Mouse (Mus musculus): Measurements from ENCODE around the gene Nabp1.

The Nabp1 gene

DNA sequence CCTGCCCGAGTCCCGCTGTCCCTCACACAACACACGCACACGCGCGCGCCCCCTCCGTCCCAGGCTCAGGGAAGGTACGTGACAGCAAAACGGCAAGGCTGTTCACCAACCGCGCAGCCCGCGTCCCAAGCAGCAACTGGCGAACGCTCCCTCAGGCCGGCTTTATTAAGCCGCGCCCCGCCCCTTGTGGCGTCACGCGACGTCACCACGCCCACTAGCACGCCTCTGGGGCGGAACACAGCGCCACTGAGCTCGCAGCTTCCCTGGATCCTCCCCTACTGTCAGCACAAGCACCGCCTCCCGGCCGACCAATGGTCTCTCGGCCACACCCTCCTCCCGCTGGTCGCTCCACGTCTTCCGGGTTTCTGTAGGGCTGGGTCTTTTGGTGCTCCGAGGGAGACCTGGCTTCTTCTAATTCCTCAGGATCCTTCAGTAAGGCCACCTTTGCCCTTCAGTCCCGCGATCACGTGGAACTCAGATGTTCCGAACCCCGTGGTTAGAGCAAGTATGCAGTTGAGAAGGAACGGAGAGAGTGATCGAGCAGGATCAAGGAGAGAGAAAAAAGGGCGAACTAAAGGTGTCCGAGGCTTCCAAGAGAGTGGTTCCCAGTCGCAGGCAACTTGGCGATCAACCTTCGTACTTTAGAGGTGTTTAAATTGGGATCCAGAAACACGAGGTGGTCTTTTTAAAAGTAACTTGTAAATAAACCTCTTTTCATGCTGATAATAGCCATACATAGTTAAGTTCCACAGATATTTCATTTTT is at the start of gene Nabp1:
TSS of gene Nabp1 (minus strand) at position 164 of the 765 bp plus-strand sequence.
- peak; percentile 98 to 99 for DNase-seq

DNA sequence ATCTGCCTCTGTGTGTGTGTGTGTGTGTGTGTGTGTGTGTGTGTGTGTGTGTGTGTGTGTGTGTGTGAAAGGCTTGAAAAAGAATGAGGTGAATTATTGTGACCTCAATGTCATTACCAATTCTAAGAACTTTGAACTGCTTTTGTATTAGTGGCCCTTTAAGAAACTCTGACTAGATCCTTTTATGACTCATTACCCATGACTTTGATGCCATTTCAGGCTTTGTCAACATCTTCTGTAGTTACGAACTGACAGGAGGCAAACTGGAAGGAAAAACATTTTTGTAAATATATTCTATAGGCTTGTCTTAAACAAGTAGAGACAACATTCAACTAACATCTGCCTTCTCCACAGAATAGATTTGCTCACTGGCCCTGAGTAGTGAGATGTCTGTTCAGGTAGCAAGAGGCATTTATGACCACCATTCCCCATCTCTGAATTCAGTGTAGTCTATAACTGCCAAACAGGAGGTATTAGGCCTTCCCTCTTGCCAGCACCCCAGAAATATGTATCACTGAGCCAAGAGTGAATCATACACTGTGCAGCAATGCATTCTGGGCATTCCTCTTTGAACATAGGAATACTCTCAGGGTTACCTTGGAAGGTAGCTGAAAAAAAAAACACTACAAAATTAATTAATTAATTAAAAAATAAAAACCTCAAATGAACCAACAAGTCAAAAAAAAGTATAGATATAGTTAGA is 47.5 kb upstream of the Nabp1 start:
- no peak for DNase-seq

- DNase-seq, result no peak
Observed at GRCm38 (mm10) chr1:51521651-51522050, 43.4 kb upstream of the Nabp1 start.

DNA sequence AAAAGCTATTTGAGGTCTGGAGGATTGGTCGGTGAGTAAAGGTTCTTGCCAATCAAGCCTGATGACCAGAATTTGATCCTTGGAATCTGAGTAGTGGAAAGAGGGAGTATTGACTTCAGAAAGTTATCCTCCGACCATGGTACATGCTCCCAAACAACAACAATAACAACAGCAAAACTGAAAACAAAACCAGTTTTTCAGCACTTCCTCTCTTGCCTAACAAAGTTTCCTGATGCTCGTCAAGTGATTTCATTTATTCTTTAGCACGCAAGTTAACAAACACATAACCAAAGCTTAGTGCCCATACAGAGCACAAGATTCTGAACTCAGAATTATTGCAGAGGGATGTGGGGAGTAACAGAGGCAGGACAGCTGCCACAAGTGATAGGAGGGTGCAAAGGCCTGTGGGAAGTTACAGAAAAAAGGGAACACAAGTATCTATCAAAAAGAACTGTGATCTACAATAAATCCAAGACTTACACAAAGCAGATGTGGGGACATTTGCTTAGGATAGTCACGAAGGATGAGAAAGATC is 42.1 kb upstream of the Nabp1 start:
- DNase-seq, result no peak

DNA sequence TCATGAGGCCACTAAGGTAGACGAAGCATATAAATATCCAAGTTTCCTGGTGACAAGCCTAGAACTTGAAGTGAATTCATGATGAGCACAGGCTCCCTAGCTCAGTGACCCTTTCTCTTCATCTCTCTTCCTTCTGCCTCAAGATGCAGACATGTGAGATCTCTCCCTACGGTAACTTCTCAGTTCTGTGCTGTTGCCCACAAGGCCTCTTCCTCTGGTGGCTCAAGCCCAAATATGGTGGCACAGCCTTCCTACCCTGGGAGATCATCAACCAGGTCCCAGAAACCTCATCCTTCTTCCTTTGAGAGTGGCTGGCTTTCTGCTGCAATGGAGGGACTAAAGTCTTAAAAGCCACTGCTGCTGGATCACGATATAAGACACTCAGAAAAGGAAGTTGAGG is 40.9 kb upstream of the Nabp1 start:
- DNase-seq, result no peak

GRCm38 (mm10) chr1:51515625-51516024 is 37.4 kb upstream of the Nabp1 start:
- no peak for DNase-seq

GRCm38 (mm10) chr1:51515041-51515440 is 36.8 kb upstream of the Nabp1 start:
- DNase-seq, result no peak

GRCm38 (mm10) chr1:51514379-51514778 is 36.2 kb upstream of the Nabp1 start:
- no peak for DNase-seq

DNA sequence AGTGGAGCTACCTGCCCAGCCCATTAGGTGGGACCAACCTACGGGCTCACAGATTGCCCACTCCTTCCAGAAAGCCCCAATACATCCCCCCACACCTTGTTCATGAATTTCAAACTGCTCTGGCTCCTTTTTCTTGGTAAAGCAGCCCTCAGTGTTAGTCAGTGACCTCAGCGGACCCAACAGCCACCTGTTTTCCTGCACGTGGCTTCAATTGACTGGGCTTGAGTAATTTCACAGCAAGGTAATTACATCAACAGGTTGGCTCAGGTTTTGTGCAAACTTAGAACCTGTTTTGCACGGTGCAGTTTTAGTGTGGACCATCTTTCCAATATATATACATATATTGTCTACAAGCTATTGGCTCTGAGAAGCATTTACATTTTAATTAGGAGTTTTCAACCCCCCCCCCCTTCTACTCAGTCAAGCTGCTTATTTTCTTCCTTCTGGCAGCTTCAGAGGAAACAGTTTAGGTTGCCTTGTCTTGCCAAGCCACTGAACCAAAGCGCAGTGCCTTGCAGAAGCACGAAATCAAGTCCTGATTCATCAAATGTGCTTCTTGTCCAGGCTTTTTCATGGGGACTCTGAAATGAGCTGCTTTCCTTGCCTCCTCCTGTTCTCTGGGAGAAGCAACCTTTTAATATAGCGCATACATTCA is 35.0 kb upstream of the Nabp1 start:
- DNase-seq, result no peak

DNA sequence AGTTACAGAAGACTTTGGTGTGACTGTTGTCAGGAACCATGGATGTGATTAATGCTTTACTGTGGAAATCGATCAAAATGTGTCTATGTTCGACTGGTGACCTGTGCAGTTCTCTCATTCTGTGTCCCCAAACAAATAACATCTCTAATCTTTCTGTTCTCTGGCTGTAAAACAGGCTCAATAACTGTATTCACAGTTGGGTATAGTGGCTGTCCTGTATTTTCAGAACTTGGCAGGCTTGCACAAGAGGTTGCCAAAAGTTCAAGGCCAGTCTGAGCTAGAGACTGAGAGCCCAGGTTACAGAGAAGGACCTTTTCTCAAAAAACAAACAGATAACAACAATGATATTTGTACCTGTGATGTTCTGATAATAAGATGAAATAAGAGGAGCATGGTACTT is 34.1 kb upstream of the Nabp1 start:
- DNase-seq, result no peak

GRCm38 (mm10) chr1:51509776-51510175 is 31.6 kb upstream of the Nabp1 start:
- DNase-seq, result no peak

DNA sequence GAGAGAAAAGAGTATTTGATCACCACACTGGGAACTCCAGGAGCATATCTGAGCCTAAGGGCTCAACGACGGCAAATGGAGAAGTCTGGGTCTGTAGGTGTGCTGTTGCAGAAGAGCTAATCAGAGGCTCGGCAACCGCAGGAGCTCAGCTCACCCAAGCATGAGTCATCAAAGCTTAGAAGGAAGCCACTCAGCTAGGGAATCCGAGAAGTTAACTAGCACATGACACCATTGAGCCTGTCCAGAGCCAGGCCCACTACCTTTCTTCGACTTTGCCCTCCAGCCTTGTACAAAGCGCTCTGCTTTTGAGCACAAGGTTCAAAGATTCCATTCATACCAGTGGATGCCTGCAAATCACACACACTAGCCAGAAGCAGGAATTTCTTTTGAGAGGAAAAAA is 30.9 kb upstream of the Nabp1 start:
- DNase-seq, result peak; percentile 11 to 22

- no peak for DNase-seq
Observed at GRCm38 (mm10) chr1:51508543-51508942, 30.3 kb upstream of the Nabp1 start.

DNA sequence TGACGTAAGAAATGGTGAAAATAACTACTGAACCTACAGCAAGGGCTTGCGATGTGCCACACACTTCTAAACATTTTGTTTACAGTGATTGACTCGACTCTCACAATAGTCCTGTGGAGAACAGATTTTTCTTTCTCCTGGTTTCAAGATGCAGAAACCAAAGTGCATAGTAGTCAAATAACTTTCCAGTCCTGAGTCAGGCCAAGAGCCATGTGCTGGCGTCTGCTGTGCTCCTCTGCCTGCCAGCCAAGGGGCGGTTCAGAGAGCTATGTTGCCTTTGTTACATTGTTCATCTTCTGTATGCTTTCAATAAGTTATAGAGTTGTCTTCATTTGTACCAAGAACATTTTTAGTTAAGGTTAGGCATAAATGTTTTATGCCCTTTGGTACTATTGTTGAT is 29.2 kb upstream of the Nabp1 start:
- DNase-seq, result no peak

GRCm38 (mm10) chr1:51506236-51506635 is 28.0 kb upstream of the Nabp1 start:
- DNase-seq, result no peak

DNA sequence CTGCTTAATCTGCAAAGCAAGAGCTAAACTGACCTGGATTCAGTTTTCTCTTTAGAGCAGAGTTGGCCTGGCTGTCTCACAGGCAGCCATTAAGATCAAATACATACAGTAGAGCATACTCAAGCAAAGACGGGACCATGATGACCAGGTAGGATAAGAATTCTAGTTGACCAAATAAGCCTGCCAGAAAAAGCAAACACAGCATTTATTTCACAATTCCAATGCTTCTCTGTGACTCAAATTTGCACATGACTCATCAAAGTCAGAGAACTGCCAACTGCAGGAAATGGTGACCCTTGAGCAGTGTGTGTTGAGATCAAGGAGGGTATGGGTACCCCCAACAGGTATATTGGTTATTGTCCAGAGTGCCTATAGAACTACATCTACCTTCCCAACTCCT is 27.4 kb upstream of the Nabp1 start:
- DNase-seq, result no peak

DNA sequence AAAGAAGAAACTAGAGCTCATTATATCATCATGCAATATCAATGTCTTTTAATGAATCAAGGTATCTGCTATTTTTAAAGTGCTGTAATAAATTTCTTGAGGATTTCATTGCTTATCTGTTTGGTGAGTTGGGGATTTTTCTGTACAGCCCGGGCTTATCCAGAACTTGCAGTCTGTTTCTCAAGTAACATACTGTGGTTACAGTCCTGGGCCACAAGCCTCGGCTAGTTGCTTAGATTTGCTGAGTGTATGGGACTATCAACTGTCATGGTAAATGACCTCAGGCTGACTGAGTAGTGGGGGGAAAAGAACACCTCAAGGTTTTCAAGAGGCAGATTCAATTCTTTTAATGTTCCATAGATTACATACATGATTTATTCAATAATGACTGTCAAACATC is 24.8 kb upstream of the Nabp1 start:
- no peak for DNase-seq

- DNase-seq, result no peak
Observed at GRCm38 (mm10) chr1:51502353-51502752, 24.1 kb upstream of the Nabp1 start.

DNA sequence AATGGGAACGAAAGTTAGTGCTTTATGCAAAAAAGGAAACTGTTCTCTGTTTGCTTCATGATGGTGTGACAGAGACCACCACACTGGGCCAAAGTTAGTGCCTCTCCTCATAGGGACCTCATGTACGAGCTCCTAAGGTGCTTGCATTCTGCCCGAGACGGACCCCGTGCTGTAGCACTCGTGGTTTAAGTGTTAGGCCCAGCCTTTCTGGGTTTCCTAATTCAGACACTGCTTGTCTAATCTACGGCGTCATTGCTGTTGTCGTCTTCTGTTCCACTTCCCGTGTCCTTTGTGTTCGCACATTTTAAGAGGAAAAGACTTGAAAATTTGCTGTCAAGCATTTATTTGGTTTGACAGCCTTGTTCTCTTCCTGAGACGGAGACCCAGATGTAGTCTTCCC is 23.0 kb upstream of the Nabp1 start:
- DNase-seq, result no peak

DNA sequence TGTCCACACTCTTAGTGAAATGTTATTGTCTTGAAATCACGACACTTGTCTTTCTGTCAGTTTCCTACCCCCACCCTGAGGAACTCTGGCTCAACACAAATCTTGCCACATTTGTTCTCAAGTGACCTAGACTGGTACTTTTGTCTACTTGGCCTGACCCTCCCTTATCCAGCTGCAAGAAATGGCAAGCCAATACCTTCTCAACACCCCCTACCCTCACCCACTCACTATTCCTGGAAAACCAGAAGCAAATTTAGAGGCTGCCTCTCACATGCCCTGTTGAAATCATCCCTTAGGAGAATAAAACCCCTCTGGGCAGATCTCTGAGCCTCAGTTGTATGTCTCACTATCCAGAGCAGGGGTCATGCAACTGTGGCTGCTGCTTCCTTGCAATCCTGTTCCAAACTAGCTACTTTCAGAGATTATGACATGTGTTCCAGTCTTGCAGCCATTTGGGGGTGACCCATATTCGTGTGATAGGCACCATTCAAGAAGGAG is 20.4 kb upstream of the Nabp1 start:
- no peak for DNase-seq

DNA sequence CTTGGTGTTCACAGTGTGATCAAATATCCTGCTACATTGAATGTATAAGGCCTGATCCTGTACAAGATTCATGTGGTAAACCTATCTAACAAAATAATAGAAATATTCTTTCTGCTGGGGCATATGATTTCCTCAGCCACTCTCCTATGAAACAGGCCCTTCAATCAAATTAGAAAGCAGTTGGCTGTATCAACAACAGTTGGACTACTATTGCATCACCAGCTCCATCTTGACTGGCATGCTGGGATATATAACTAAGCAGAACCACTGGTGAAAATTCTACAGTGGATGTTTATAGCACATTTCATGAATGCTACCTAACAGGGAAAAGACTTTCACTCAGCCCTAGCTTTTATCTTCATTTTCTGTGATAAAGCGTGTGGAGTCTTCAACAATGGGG is 17.9 kb upstream of the Nabp1 start:
- no peak for DNase-seq

DNA sequence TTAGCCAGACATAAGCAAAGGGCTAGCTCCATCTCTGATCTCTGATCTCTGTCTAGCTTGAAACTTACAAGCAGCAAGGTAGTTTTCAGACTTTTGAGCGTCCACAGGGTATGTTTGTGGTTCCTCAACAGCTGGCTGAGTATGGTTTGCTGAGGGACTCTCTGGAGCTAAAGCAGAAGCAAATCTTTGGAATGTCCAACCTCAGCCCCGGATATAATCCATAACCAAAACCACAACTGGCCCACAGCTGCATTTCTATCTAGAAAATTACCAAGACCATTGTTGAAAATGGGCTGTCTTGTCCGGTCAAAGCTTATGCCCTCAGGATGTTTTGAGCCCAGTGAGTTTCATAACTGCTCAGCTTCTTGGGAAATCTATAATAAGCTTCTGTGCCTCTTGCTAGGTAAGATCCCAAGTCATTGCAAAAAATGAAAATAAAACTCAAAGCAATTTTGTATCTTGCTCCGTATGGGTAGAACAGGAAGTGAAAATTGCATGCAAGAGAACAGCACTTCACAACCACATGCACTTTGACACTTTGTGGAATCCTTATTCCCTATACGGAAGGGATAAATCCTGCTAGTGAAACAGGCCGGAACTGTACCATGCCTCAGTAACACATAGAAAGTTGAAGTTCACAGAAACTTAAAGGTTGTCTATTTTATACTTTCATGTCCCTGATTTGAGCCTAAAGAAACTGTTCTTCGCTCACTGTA is 15.5 kb upstream of the Nabp1 start:
- DNase-seq, result no peak

DNA sequence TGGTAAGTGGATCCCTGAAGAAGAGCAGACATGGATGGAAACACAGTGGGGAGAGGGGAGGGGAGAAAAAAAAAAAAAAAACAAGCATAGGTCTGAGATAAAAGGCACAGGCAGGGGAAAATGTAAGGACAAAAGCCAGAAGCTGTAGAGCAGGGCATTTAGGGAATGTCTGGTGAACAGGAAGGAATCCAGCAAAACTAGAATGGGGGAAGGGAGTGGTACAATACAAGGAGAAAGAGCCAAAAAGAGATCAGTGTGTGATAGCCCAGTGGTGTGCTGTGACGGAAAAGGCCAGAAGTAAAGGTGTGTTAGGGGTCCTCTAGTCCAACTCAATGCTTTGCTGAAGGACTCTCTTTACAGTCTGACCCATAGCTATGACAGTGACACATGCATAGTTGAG is 8.1 kb upstream of the Nabp1 start:
- no peak for DNase-seq
